Comparison of ENCODE assay signal across 7 mouse cellular contexts in the genomic region with DNA sequence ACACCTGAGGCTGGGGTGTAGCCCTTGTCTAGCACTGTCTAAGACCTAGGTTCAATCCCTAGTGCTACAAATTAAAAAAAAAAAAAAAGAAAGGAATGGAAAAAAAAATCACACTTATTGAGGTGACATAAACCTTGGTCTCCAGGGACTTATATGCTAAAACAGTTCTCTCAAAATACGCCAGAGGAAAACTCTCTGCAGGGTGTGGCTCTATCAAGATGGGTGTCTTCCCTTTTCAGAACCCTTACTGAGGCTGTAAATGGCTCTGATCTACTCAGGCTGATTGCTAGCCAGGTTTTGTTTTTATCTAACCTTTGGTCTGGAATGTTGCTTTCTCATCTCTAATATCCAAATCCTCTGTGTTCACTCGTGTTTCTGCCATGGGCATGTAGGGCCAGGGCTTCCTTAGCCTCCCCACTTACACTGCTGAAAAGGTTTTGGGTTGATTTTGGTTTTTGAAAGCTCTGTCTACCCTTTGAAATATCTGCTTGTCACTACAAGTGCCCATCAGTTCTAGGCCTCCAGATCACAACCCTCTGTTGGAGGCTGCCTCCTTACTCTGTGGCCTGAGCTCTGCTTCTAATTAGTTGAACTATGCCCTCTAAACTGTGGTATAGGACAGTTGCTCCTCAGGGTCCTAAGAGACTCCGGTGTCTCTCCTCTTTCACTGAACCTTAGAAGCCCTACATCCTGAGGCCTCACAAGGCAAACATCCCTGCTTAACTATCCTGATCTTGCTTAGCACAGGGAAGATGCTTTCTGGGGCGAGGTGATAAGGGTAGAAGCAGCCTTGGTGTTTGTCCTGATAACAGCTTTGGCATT. TPM values are rescaled to one million over a fixed set of nuclear protein-coding genes. Genes with fewer than 3 reads are reported as not detected.
DNase-seq lines count a peak whose midpoint lies in the region; ATAC-seq lines count a peak whose summit lies in the region.

No protein-coding gene starts in this region.

- H3K36me3 ChIP-seq in hindbrain, embryonic 16.5 days (ENCODE audit: control insufficient read depth, insufficient read depth, low read length), result peaks cover 8% of the 10 kb centered on the region

- DNase-seq in MEL-GATA-1-ER (ENCODE audit: extremely low read depth, low read depth), result peak; percentile 57
- DNase-seq in c-Kit-positive CD71-positive TER-119-negative erythroid progenitor cells, embryonic 14.5 days (ENCODE audit: low read depth), result peak; percentile 78
- DNase-seq in thymus, postnatal 14 days, result no peak
- DNase-seq in left cerebral cortex, adult 11 months (ENCODE audit: low spot score), result no peak
- DNase-seq in left cerebral cortex, postnatal 25 days (ENCODE audit: low spot score in 2 of 2), result no peak

- H3K27me3 ChIP-seq in hindbrain, embryonic 16.5 days (replicated peaks; ENCODE audit: control insufficient read depth, insufficient read depth, low read length), result no peaks in the 10 kb centered on the region

- intact Hi-C loops in left cerebral cortex, postnatal 25 days (cut with DNase I), result loop anchor here (2.0 to 5.0 kb wide), 2 partner anchors 41 to 187 kb away; no protein-coding TSS in a partner anchor

- H3K4me2 ChIP-seq in hindbrain, embryonic 16.5 days (ENCODE audit: low read length), result peak overlapping the region; percentile 69

- H3K4me1 ChIP-seq in hindbrain, embryonic 16.5 days (ENCODE audit: control insufficient read depth, insufficient read depth, low read depth, low read length), result peaks cover 23% of the 10 kb centered on the region

- H3K4me3 ChIP-seq in hindbrain, embryonic 16.5 days (ENCODE audit: low read length), result no peak overlapping the region

- H3K9me3 ChIP-seq in hindbrain, embryonic 16.5 days (ENCODE audit: control insufficient read depth, low read length), result no peaks in the 10 kb centered on the region

- no peak overlapping the region for H3K27ac ChIP-seq in hindbrain, embryonic 16.5 days (ENCODE audit: low read depth, low read length)

- WGBS in hindbrain, embryonic 16.5 days, result 90% methylated on average over 4 of the region's 4 CpGs

- H3K9ac ChIP-seq in hindbrain, embryonic 16.5 days (ENCODE audit: low read depth, low read length), result no peak overlapping the region

- no peak for ATAC-seq in hindbrain, embryonic 16.5 days
- peak; percentile 21 for ATAC-seq in megakaryocyte progenitor cell, adult 5-6 weeks (replicated peaks; ENCODE audit: poor library complexity)

RNA-seq across cellular contexts. Expression of gene Snrpd3, which starts 1.9 kb away (rescaled TPM):
- polyA plus RNA-seq in hindbrain, embryonic 16.5 days (2015; fragmentation: Nextera tagmentation; extraction: Ambion mirVana), result 114 and 124 TPM in 2 replicates
- 69.5 and 70.4 TPM in 2 replicates for total RNA-seq in megakaryocyte progenitor cell, adult 5-6 weeks (2015)
- total RNA-seq in megakaryocyte progenitor cell, adult 5-6 weeks (2017), result 53.5 and 67.6 TPM in 2 replicates
- 10 to 100 TPM; 71.6 to 77.3 TPM for total RNA-seq in left cerebral cortex, postnatal 25 days (2021)

RNA-seq across cellular contexts. Expression of gene Gucd1, which starts 2.3 kb away (rescaled TPM):
- polyA plus RNA-seq in hindbrain, embryonic 16.5 days (2015; fragmentation: Nextera tagmentation; extraction: Ambion mirVana), result 15.4 and 19.8 TPM in 2 replicates
- total RNA-seq in megakaryocyte progenitor cell, adult 5-6 weeks (2015), result 7.3 and 9.7 TPM in 2 replicates
- total RNA-seq in megakaryocyte progenitor cell, adult 5-6 weeks (2017), result 11.2 and 14.9 TPM in 2 replicates
- total RNA-seq in left cerebral cortex, postnatal 25 days (2021), result 10 to 100 TPM; 17.4 to 20.0 TPM

RNA-seq across cellular contexts. Expression of gene Lrrc75b, which starts 44.7 kb away (rescaled TPM):
- 38.9 and 44.7 TPM in 2 replicates for polyA plus RNA-seq in hindbrain, embryonic 16.5 days (2015; fragmentation: Nextera tagmentation; extraction: Ambion mirVana)
- total RNA-seq in megakaryocyte progenitor cell, adult 5-6 weeks (2015), result not detected in 2 replicates
- total RNA-seq in megakaryocyte progenitor cell, adult 5-6 weeks (2017), result not detected in 2 replicates
- total RNA-seq in left cerebral cortex, postnatal 25 days (2021), result 1 to 10 TPM; 9.1 to 9.2 TPM

RNA-seq across cellular contexts. Expression of gene Ggt1, which starts 46.0 kb away (rescaled TPM):
- polyA plus RNA-seq in hindbrain, embryonic 16.5 days (2015; fragmentation: Nextera tagmentation; extraction: Ambion mirVana), result 0.69 and 2.1 TPM in 2 replicates
- not detected in 2 replicates for total RNA-seq in megakaryocyte progenitor cell, adult 5-6 weeks (2015)
- not detected in 2 replicates for total RNA-seq in megakaryocyte progenitor cell, adult 5-6 weeks (2017)
- total RNA-seq in left cerebral cortex, postnatal 25 days (2021), result 1 to 10 TPM; 2.2 to 4.2 TPM

Comparison
In these comparisons a context has a peak if more than half of its experiments do, and no peak if none do; other contexts are left out.
1. DNase-seq: peak in MEL-GATA-1-ER (single experiment) and c-Kit-positive CD71-positive TER-119-negative erythroid progenitor cells, embryonic 14.5 days (single experiment); none in thymus, postnatal 14 days (single experiment), left cerebral cortex, adult 11 months (single experiment) and left cerebral cortex, postnatal 25 days (0 of 2).
2. RNA of gene Lrrc75b, which starts 44.7 kb away (total RNA-seq): 9.1 to 9.2 TPM in left cerebral cortex, postnatal 25 days; not detected in megakaryocyte progenitor cell, adult 5-6 weeks; every median in the first group is over 10 times any median in the second.